Mouse (Mus musculus): ENCODE measurements around the gene 2410004P03Rik. TPM values are rescaled to one million over a fixed set of nuclear protein-coding genes. Genes with fewer than 3 reads are reported as not detected.

2410004P03Rik gene
- polyA plus RNA-seq, 1 experiment = 0.28 TPM

- TF ChIP-seq EP300 (IDR thresholded peaks at IDR 0.05; ENCODE audit: insufficient read depth, low read depth, low read length) (peak; percentile 44; the same call in 1 of the 2 replicates), POLR2A (IDR thresholded peaks at IDR 0.05; ENCODE audit: insufficient read depth, low read length) (no peak)
- Histone ChIP-seq H3K4me3 (ENCODE audit: low read depth, low read length) (peak within 1 kb of the TSS; percentile 74), H3K27ac (ENCODE audit: insufficient read depth, low read length) (peak within 1 kb of the TSS; percentile 31), H3K36me3 (ENCODE audit: control insufficient read depth, insufficient read depth, low read length, poor library complexity, severe bottlenecking) (no peaks in the 10 kb centered on the region), H3K4me1 (ENCODE audit: control insufficient read depth, insufficient read depth, low read length) (peaks cover 5% of the 10 kb centered on the region), H3K9me3 (replicated peaks; ENCODE audit: control insufficient read depth, insufficient read depth, low read length, poor library complexity, severe bottlenecking) (no peaks in the 10 kb centered on the region), H3K27me3 (ENCODE audit: control insufficient read depth, insufficient read depth, low read length, poor library complexity, severe bottlenecking) (no peaks in the 10 kb centered on the region), H3K9ac (ENCODE audit: low read depth, poor library complexity, severe bottlenecking) (peak within 1 kb of the TSS; percentile 60)
These were observed 11.6 kb downstream of the 2410004P03Rik start, which contains the start of gene Pqlc3 for GRCm38 (mm10) chr12:16999739-17000497. Gene Pqlc3, minus strand, starts transcription at chr12:17000408.

DNA sequence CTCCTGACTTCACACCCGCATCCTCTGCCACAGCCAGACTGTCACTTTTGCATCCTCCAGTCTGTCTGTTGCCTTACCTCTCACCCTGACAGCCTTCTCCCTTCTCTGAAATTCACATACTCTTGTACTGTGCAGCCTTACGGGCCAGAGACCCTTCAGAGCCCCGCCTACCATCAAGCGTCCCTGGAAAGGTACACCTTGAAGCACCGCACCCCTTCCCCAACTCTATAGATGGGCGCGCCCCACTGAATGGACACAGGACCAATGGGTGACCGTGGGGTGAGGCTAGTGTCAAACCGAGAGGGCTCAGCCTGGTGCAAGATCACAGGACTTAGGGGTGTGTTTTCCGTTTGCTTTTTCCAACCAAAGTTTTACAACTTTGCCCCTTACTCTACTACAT lies 12.4 kb downstream of the 2410004P03Rik start:
- H3K4me1 ChIP-seq (ENCODE audit: control insufficient read depth, insufficient read depth, low read length) = peaks cover 5% of the 10 kb centered on the region
- H3K4me3 ChIP-seq (ENCODE audit: low read depth, low read length) = peak overlapping the region; percentile 74
- H3K27me3 ChIP-seq (ENCODE audit: control insufficient read depth, insufficient read depth, low read length, poor library complexity, severe bottlenecking) = no peaks in the 10 kb centered on the region
- H3K36me3 ChIP-seq (ENCODE audit: control insufficient read depth, insufficient read depth, low read length, poor library complexity, severe bottlenecking) = no peaks in the 10 kb centered on the region
- H3K9me3 ChIP-seq (replicated peaks; ENCODE audit: control insufficient read depth, insufficient read depth, low read length, poor library complexity, severe bottlenecking) = no peaks in the 10 kb centered on the region
- H3K27ac ChIP-seq (ENCODE audit: insufficient read depth, low read length) = peak overlapping the region; percentile 31
- peak overlapping the region; percentile 60 for H3K9ac ChIP-seq (ENCODE audit: low read depth, poor library complexity, severe bottlenecking)
- TF ChIP-seq CTCF (IDR thresholded peaks at IDR 0.05; ENCODE audit: low read depth, low read length) = no peak
- no peak for TF ChIP-seq EP300 (IDR thresholded peaks at IDR 0.05; ENCODE audit: insufficient read depth, low read depth, low read length)
- TF ChIP-seq POLR2A (IDR thresholded peaks at IDR 0.05; ENCODE audit: insufficient read depth, low read length) = no peak

GRCm38 (mm10) chr12:16996886-16997462 lies 14.6 kb downstream of the 2410004P03Rik start:
- no peak for TF ChIP-seq POLR2A (IDR thresholded peaks at IDR 0.05; ENCODE audit: insufficient read depth, low read length)
- no peak for TF ChIP-seq CTCF (IDR thresholded peaks at IDR 0.05; ENCODE audit: low read depth, low read length)
- no peak for TF ChIP-seq EP300 (IDR thresholded peaks at IDR 0.05; ENCODE audit: insufficient read depth, low read depth, low read length)
- Histone ChIP-seq H3K4me3 (ENCODE audit: low read depth, low read length) (no peak overlapping the region), H3K27me3 (ENCODE audit: control insufficient read depth, insufficient read depth, low read length, poor library complexity, severe bottlenecking) (no peaks in the 10 kb centered on the region), H3K36me3 (ENCODE audit: control insufficient read depth, insufficient read depth, low read length, poor library complexity, severe bottlenecking) (no peaks in the 10 kb centered on the region), H3K9me3 (replicated peaks; ENCODE audit: control insufficient read depth, insufficient read depth, low read length, poor library complexity, severe bottlenecking) (no peaks in the 10 kb centered on the region), H3K27ac (ENCODE audit: insufficient read depth, low read length) (no peak overlapping the region), H3K9ac (ENCODE audit: low read depth, poor library complexity, severe bottlenecking) (no peak overlapping the region), H3K4me1 (ENCODE audit: control insufficient read depth, insufficient read depth, low read length) (peaks cover 5% of the 10 kb centered on the region)

- H3K27ac ChIP-seq (ENCODE audit: insufficient read depth, low read length) = no peak overlapping the region
- H3K9ac ChIP-seq (ENCODE audit: low read depth, poor library complexity, severe bottlenecking) = no peak overlapping the region
- TF ChIP-seq CTCF (IDR thresholded peaks at IDR 0.05; ENCODE audit: low read depth, low read length) = no peak
- no peak for TF ChIP-seq POLR2A (IDR thresholded peaks at IDR 0.05; ENCODE audit: insufficient read depth, low read length)
- no peak for TF ChIP-seq EP300 (IDR thresholded peaks at IDR 0.05; ENCODE audit: insufficient read depth, low read depth, low read length)
- no peaks in the 10 kb centered on the region for H3K9me3 ChIP-seq (replicated peaks; ENCODE audit: control insufficient read depth, insufficient read depth, low read length, poor library complexity, severe bottlenecking)
- no peaks in the 10 kb centered on the region for H3K36me3 ChIP-seq (ENCODE audit: control insufficient read depth, insufficient read depth, low read length, poor library complexity, severe bottlenecking)
- H3K4me1 ChIP-seq (ENCODE audit: control insufficient read depth, insufficient read depth, low read length) = peaks cover 5% of the 10 kb centered on the region
- H3K4me3 ChIP-seq (ENCODE audit: low read depth, low read length) = no peak overlapping the region
- H3K27me3 ChIP-seq (ENCODE audit: control insufficient read depth, insufficient read depth, low read length, poor library complexity, severe bottlenecking) = no peaks in the 10 kb centered on the region
These were observed 15.2 kb downstream of the 2410004P03Rik start for GRCm38 (mm10) chr12:16996281-16996680.

DNA sequence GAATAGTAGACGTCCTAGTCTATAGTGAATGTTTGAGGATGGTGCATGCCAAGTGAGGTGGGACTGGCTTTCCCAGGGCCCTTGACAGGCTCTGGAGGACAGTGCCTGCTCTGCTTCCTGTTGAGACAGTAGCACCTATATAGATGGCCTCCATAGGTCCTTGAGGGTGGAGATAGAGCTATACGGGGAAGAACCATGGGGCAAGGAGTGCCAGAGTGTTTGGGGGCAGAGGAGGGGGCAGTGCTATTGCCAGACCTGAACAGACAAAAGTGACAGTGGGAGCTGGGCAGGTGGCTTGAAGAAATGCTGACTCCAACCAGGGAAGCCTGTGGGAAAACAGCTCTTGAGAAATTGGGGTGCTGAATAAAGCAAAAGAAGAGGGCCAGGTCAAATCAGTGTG lies 17.2 kb downstream of the 2410004P03Rik start:
- Histone ChIP-seq H3K27ac (ENCODE audit: insufficient read depth, low read length) (no peak overlapping the region), H3K36me3 (ENCODE audit: control insufficient read depth, insufficient read depth, low read length, poor library complexity, severe bottlenecking) (no peaks in the 10 kb centered on the region; the same call in 1 of the 2 replicates), H3K9me3 (replicated peaks; ENCODE audit: control insufficient read depth, insufficient read depth, low read length, poor library complexity, severe bottlenecking) (no peaks in the 10 kb centered on the region), H3K9ac (ENCODE audit: low read depth, poor library complexity, severe bottlenecking) (no peak overlapping the region), H3K4me3 (ENCODE audit: low read depth, low read length) (no peak overlapping the region), H3K4me1 (ENCODE audit: control insufficient read depth, insufficient read depth, low read length) (peaks cover 5% of the 10 kb centered on the region), H3K27me3 (ENCODE audit: control insufficient read depth, insufficient read depth, low read length, poor library complexity, severe bottlenecking) (no peaks in the 10 kb centered on the region)
- TF ChIP-seq EP300 (IDR thresholded peaks at IDR 0.05; ENCODE audit: insufficient read depth, low read depth, low read length) (no peak), POLR2A (IDR thresholded peaks at IDR 0.05; ENCODE audit: insufficient read depth, low read length) (no peak), CTCF (IDR thresholded peaks at IDR 0.05; ENCODE audit: low read depth, low read length) (no peak)

DNA sequence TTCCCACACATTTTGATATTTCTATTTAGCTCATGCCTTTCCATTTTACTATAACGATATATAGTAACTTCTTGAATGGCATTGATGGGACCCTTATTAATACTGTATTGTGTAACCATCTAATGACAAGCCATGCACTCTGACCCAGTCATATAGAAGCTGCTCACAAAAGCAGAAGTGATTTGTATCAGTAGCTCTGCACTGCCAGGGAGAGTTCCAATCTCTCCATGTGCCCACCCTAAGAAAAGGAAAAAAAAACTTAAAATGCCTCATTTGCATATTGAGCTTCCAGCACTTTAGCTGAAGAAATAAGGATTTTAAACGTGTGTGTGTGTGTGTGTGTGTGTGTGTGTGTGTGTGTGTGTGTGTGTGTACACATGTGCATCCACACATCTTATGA lies 19.2 kb downstream of the 2410004P03Rik start:
- H3K4me1 ChIP-seq (ENCODE audit: control insufficient read depth, insufficient read depth, low read length) = no peaks in the 10 kb centered on the region
- H3K9ac ChIP-seq (ENCODE audit: low read depth, poor library complexity, severe bottlenecking) = no peak overlapping the region
- TF ChIP-seq EP300 (IDR thresholded peaks at IDR 0.05; ENCODE audit: insufficient read depth, low read depth, low read length) (no peak), POLR2A (IDR thresholded peaks at IDR 0.05; ENCODE audit: insufficient read depth, low read length) (no peak), CTCF (IDR thresholded peaks at IDR 0.05; ENCODE audit: low read depth, low read length) (no peak)
- H3K27ac ChIP-seq (ENCODE audit: insufficient read depth, low read length) = no peak overlapping the region
- no peak overlapping the region for H3K4me3 ChIP-seq (ENCODE audit: low read depth, low read length)
- no peaks in the 10 kb centered on the region for H3K27me3 ChIP-seq (ENCODE audit: control insufficient read depth, insufficient read depth, low read length, poor library complexity, severe bottlenecking)
- no peaks in the 10 kb centered on the region; the same call in 1 of the 2 replicates for H3K36me3 ChIP-seq (ENCODE audit: control insufficient read depth, insufficient read depth, low read length, poor library complexity, severe bottlenecking)
- no peaks in the 10 kb centered on the region for H3K9me3 ChIP-seq (replicated peaks; ENCODE audit: control insufficient read depth, insufficient read depth, low read length, poor library complexity, severe bottlenecking)
